Mouse (Mus musculus) liver, postnatal 0 days (tissue): ENCODE results near the gene Gse1. TPM values are rescaled to one million over a fixed set of nuclear protein-coding genes. Genes with fewer than 3 reads are reported as not detected.

ENCODE experiments used
- ATAC-seq: fragments of 200-750 bp; cut with Nextera tagmentation; 2 replicates; pipeline ENCODE4 v1.8.0; 2017; ENCODE audit warnings: mild to moderate bottlenecking, moderate library complexity
- DNase-seq: peaks from one replicate; pipeline ENCODE4 v3.0.0-alpha.2; 2016
- H3K27ac ChIP-seq: fragments of 300-500 bp; sonication (generic); 2 replicates; pipeline ENCODE4 v1.5.1; 2014; ENCODE audit warnings: antibody characterized with exemption, moderate library complexity, mild to moderate bottlenecking, low read depth
- H3K27me3 ChIP-seq: fragments of 300-500 bp; sonication (generic); 2 replicates; pipeline ENCODE4 v1.6.1; 2014; ENCODE audit warnings: low read length, control low read depth, mixed read lengths; ENCODE audit not compliant: insufficient read depth
- H3K36me3 ChIP-seq: fragments of 300-500 bp; sonication (generic); replicated peaks from 2 replicates; pipeline ENCODE4 v1.6.1; 2014; ENCODE audit warnings: mild to moderate bottlenecking, control low read depth, low read length, moderate library complexity, mixed read lengths; ENCODE audit not compliant: insufficient read depth
- H3K4me1 ChIP-seq: fragments of 300-500 bp; sonication (generic); 2 replicates; pipeline ENCODE4 v1.6.1; 2014; ENCODE audit warnings: antibody characterized with exemption, mild to moderate bottlenecking, control low read depth; ENCODE audit not compliant: insufficient read depth
- H3K4me2 ChIP-seq: fragments of 300-500 bp; sonication (generic); 2 replicates; pipeline ENCODE4 v1.6.1; 2014; ENCODE audit warnings: low read depth, mild to moderate bottlenecking, low read length, moderate library complexity, mixed read lengths
- H3K4me3 ChIP-seq: fragments of 300-500 bp; sonication (generic); 2 replicates; pipeline ENCODE4 v1.5.1; 2014; ENCODE audit warnings: low read depth, low read length
- H3K9ac ChIP-seq: fragments of 300-500 bp; sonication (generic); replicated peaks from 2 replicates; pipeline ENCODE4 v1.6.1; 2014; ENCODE audit warnings: mild to moderate bottlenecking, moderate library complexity
- H3K9me3 ChIP-seq: fragments of 300-500 bp; sonication (generic); 2 replicates; pipeline ENCODE4 v1.6.1; 2016; ENCODE audit warnings: mild to moderate bottlenecking, control low read depth, low read length, mixed read lengths
- CTCF ChIP-seq: sonication (generic); IDR thresholded peaks from 2 replicates; pipeline ENCODE4 v1.5.1; 2016; ENCODE audit warnings: antibody characterized with exemption, low read depth
- EP300 ChIP-seq: IDR thresholded peaks from 2 replicates; pipeline ENCODE4 v1.6.1; 2016; ENCODE audit warnings: antibody characterized with exemption, low read depth, mild to moderate bottlenecking
- WGBS: fragments of 180-500 bp; shearing (Covaris S2); extraction: QIAGEN DNeasy Blood & Tissue Kit; methylation state at CpG from one replicate; pipeline ENCODE4 v1.1.7; 2014; ENCODE audit not compliant: insufficient replicate concordance; 5-methylcytosine and 5-hydroxymethylcytosine counted together
- polyA plus RNA-seq: library from polyadenylated mRNA; unstranded; fragments of >200 nt; fragmentation: Nextera tagmentation; extraction: Ambion mirVana; gene quantifications from 2 replicates; pipeline ENCODE4 v1.2.1, GENCODE M21; 2015

Gene Gse1
- polyA plus RNA-seq, 1 experiment from 2014 or later: 7.7 TPM

DNA sequence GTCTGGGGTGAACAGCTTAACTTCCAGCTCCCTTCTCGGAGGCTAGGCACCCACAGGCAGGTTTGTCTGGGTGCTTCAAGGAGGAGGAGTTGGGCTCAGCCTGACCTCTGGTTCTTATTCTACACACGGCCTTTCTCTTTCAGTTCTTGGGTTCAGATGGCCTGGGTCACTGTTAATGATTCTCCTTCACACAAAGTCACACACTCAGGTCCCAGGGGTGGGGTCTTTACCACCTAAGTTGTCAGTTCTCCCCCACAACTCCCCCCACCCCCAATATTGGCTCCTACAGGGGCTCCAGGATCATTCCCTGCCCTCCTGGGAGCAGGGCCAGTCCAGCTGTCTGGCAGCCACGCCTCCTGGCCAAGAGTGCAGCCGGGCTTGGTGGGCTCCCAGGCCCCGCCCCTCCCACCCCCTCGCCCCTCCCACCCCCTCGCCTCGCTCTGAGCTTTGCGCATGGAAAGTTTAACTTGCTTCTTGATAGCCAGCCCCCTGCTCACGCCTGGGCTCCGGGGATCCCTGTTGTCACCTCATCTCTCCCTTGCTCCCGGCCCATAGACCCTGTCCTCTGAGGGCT, 288.0 kb downstream of the Gse1 start:
- Histone ChIP-seq H3K9ac (no peak overlapping the region), H3K4me2 (no peak overlapping the region), H3K27me3 (no peaks in the 10 kb centered on the region), H3K4me3 (no peak overlapping the region), H3K36me3 (no peaks in the 10 kb centered on the region), H3K9me3 (no peaks in the 10 kb centered on the region), H3K4me1 (peaks cover 1% of the 10 kb centered on the region; the same call in 1 of the 2 replicates), H3K27ac (no peak overlapping the region)
- DNase-seq (no peak), ATAC-seq (0 out of 2 replicates have a peak, but pooled peaks have one; percentile 23)
- 48% methylated on average over 12 of the region's 12 CpGs for WGBS
- no peak for TF ChIP-seq CTCF
- no peak for TF ChIP-seq EP300

DNA sequence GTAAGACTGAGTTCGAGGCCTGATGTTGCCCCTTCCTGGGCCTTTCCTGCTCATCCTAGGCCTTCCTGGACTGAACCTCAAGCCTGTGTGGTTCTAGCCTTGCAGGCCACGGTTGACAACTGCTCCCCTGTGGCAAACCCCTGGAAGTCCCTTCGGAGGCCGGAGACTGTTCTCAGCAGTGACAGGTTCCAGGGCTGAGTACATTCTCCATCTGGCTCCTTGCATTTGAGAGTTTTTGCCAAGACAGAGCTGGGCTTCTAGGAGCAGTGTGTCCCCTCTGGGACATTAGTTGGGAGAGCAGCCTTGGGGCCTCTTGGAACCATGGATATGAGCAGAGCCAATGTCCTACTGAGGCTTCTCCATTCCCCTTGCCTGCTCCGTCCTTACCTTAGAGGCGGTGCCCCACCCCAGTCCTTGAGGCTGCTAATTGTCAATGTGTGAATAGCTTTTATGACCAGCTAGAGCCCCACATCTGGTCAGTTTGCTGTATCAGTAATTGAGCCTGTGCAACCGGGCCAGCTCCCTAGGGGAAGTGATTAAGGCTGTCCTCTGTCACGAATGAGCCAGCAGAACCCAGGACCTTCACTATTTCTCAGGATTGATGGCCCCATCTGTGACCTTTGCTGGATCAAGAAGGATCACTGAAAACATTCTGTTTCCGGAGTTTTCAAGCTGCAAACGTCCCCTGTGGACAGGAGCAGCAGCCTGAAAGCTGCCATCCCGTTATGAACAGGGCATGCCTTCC, 289.6 kb downstream of the Gse1 start:
- DNase-seq: no peak
- Histone ChIP-seq H3K9ac (no peak overlapping the region), H3K4me3 (no peak overlapping the region), H3K4me1 (no peaks in the 10 kb centered on the region), H3K9me3 (no peaks in the 10 kb centered on the region), H3K36me3 (no peaks in the 10 kb centered on the region), H3K27ac (no peak overlapping the region), H3K4me2 (no peak overlapping the region), H3K27me3 (no peaks in the 10 kb centered on the region)
- ATAC-seq: no peak
- WGBS: 71% methylated on average over 11 of the region's 11 CpGs
- TF ChIP-seq EP300 (no peak), CTCF (no peak)

DNA sequence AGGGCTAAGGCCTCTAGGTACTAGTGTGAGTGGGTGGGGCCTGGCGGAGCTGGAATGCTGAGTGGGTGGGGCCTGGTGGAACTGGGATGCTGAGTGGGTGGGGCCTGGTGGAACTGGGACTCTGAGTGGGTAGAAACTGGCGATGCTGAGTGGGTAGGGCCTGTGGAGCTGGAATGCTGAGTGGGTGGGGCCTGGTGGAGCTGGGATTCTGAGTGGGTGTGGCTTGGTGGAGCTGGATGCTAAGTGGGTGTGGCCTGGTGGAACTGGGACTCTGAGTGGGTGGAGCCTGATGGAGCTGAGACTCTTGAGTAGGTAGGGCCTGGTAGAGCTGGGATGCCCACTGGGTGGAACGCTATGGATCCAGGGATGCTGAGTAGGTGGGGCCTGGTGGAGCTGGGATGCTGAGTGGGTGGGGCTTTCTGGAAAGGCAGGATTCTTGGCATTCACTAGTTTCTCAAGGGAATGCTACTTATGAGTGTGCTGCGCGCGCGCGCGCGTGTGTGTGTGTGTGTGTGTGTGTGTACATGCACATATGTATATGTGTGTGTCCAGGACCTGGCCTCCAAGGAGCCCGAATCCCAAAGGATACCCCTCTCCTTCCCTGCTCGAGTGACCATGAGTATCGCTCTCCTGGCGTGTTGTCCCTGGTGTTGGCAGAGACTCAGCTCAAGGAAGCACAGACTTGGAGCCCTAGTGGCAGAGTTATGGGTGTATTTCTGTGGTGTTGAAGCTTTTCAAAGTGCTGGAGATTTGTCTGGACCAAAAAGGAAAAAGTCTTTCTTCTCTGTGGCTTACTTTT, 290.7 kb downstream of the Gse1 start:
- no peak overlapping the region for H3K4me3 ChIP-seq
- no peak overlapping the region for H3K4me2 ChIP-seq
- no peaks in the 10 kb centered on the region for H3K4me1 ChIP-seq
- H3K27ac ChIP-seq: no peak overlapping the region
- DNase-seq (no peak), ATAC-seq (peak; percentile 35)
- no peak overlapping the region for H3K9ac ChIP-seq
- no peak for TF ChIP-seq CTCF
- no peak for TF ChIP-seq EP300
- 85% methylated on average over 14 of the region's 14 CpGs for WGBS
- no peaks in the 10 kb centered on the region for H3K27me3 ChIP-seq
- H3K9me3 ChIP-seq: no peaks in the 10 kb centered on the region
- no peaks in the 10 kb centered on the region for H3K36me3 ChIP-seq

DNA sequence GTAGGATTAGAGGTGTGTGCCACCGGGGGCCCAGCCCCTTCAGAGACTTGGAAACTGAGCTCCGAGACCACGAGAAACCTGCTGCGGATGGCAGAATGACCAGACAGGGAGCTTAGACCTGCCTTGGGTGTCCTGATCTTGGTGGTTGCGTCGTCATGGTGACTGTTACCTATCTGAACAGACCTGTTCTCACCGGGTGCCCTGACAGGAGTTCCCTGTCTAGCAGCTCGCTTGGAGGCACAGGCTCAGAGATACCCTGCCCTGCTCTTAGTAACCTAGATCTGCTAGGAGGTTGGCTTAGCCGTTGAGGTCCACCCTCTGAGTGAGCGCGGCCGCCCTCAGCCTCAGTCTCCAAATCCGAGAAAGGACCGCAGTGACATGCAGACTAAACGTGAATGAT, 292.0 kb downstream of the Gse1 start:
- no peak for TF ChIP-seq EP300
- no peak for TF ChIP-seq CTCF
- 78% methylated on average over 15 of the region's 15 CpGs for WGBS
- no peak overlapping the region for H3K9ac ChIP-seq

GRCm38 (mm10) chr8:120520707-120521590, 292.7 kb downstream of the Gse1 start:
- DNase-seq: no peak
- no peak overlapping the region for H3K27ac ChIP-seq
- no peaks in the 10 kb centered on the region for H3K36me3 ChIP-seq
- WGBS: 72% methylated on average over 20 of the region's 20 CpGs
- ATAC-seq: no peak
- no peak overlapping the region for H3K4me3 ChIP-seq
- peaks cover 9% of the 10 kb centered on the region for H3K4me1 ChIP-seq
- H3K9ac ChIP-seq: no peak overlapping the region
- no peaks in the 10 kb centered on the region for H3K9me3 ChIP-seq
- H3K4me2 ChIP-seq: no peak overlapping the region
- TF ChIP-seq CTCF (0 out of 2 replicates have a peak, but pooled peaks have one; percentile 19), EP300 (no peak)
- H3K27me3 ChIP-seq: no peaks in the 10 kb centered on the region

More for the DNA sequence above, 292.0 kb downstream of the Gse1 start:
- no peak overlapping the region for H3K27ac ChIP-seq
- DNase-seq (no peak), ATAC-seq (no peak)
- H3K9me3 ChIP-seq: no peaks in the 10 kb centered on the region
- H3K27me3 ChIP-seq: no peaks in the 10 kb centered on the region
- no peaks in the 10 kb centered on the region for H3K36me3 ChIP-seq
- peaks cover 3% of the 10 kb centered on the region; the same call in 1 of the 2 replicates for H3K4me1 ChIP-seq
- no peak overlapping the region for H3K4me2 ChIP-seq
- no peak overlapping the region for H3K4me3 ChIP-seq
